Mouse (Mus musculus) thymus, adult 2 months (tissue): ENCODE data around the gene Kank2.

Source experiments
- CTCF ChIP-seq: fragments of 200-500 bp; IDR thresholded peaks from 2 replicates; pipeline ENCODE4 v1.5.1; 2012; ENCODE audit warnings: mild to moderate bottlenecking, control low read depth, low read length, moderate library complexity, borderline replicate concordance; ENCODE audit not compliant: control insufficient read depth, poor library complexity, insufficient read depth; ENCODE audit errors: extremely low read depth
- POLR2A ChIP-seq: fragments of 200-500 bp; IDR thresholded peaks from 2 replicates; pipeline ENCODE4 v1.6.1; 2012; ENCODE audit warnings: mild to moderate bottlenecking, low read length, control low read depth, moderate library complexity; ENCODE audit not compliant: control insufficient read depth, poor library complexity, insufficient read depth; ENCODE audit errors: extremely low read depth

DNA sequence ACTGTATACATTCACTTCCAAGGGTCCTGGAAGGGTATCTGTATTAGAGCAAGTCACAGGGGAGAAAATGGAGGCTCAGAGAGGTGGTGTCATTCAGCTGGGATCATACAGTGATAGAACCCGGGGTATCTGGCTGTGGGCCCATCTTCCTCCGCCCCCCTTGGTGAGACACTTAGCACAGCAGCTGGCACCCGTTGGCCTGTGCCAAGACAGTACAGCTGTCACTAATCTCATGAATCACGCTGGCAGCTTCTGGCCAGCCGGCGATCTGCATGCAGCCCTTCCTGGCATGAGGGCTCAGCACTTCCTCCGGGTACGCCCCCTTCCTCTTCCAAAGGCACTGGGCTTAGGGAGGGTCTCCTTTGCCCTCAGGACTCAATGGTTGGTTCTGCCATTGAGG is 5.9 kb downstream of the Kank2 start:
- TF ChIP-seq POLR2A (no peak), CTCF (no peak)
